Mouse (Mus musculus) neural tube, embryonic 13.5 days (tissue): ENCODE data around the gene Ufc1. TPM values are rescaled to one million over a fixed set of nuclear protein-coding genes. Genes with fewer than 3 reads are reported as not detected.

Experiments used
- polyA plus RNA-seq: library from polyadenylated mRNA; unstranded; fragments of >200 nt; fragmentation: Nextera tagmentation; extraction: Ambion mirVana; gene quantifications from 2 replicates; pipeline ENCODE4 v1.2.1, GENCODE M21; 2015

The Ufc1 gene
- polyA plus RNA-seq, 1 experiment from 2014 or later, result 132 TPM

Other genes with a start within 250 kb of the Ufc1 start
- 9.0 and 10.9 TPM in 2 replicates for gene Fcgr3, start 230.1 kb downstream of the Ufc1 start, polyA plus RNA-seq
- gene Cfap126, start 181.1 kb downstream of the Ufc1 start, polyA plus RNA-seq, result 2.8 and 2.9 TPM in 2 replicates
- gene Sdhc, start 144.4 kb downstream of the Ufc1 start, polyA plus RNA-seq, result 278 and 279 TPM in 2 replicates
- gene Mpz, start 144.3 kb downstream of the Ufc1 start, polyA plus RNA-seq, result 20.7 and 25.7 TPM in 2 replicates
- gene Pcp4l1, start 98.8 kb downstream of the Ufc1 start, polyA plus RNA-seq, result 13.9 and 18.4 TPM in 2 replicates
- gene Nr1i3, start 81.1 kb downstream of the Ufc1 start, polyA plus RNA-seq, result 0.22 and 0.25 TPM in 2 replicates
- 32.6 and 42.6 TPM in 2 replicates for gene Tomm40l, start 72.5 kb downstream of the Ufc1 start, polyA plus RNA-seq
- gene Apoa2, start 70.0 kb downstream of the Ufc1 start, polyA plus RNA-seq, result 4.1 and 6.8 TPM in 2 replicates
- gene Fcer1g, start 60.7 kb downstream of the Ufc1 start, polyA plus RNA-seq, result 38.6 and 38.7 TPM in 2 replicates
- 3.0 and 4.3 TPM in 2 replicates for gene Adamts4, start 44.6 kb downstream of the Ufc1 start, polyA plus RNA-seq
- 257 and 263 TPM in 2 replicates for gene Ndufs2, start 43.6 kb downstream of the Ufc1 start, polyA plus RNA-seq
- gene B4galt3, start 24.7 kb downstream of the Ufc1 start, polyA plus RNA-seq, result 94.0 and 97.8 TPM in 2 replicates
- gene Ppox, start 13.8 kb downstream of the Ufc1 start, polyA plus RNA-seq, result 43.1 and 47.2 TPM in 2 replicates
- 89.3 and 97.3 TPM in 2 replicates for gene Usp21, start 7.0 kb downstream of the Ufc1 start, polyA plus RNA-seq
- 47.4 and 52.7 TPM in 2 replicates for gene Dedd, start 34.1 kb upstream of the Ufc1 start, polyA plus RNA-seq
- 51.9 and 52.1 TPM in 2 replicates for gene Nit1, start 50.6 kb upstream of the Ufc1 start, polyA plus RNA-seq
- gene Pfdn2, start 50.6 kb upstream of the Ufc1 start, polyA plus RNA-seq, result 152 and 159 TPM in 2 replicates
- 3.3 and 4.0 TPM in 2 replicates for gene Klhdc9, start 65.8 kb upstream of the Ufc1 start, polyA plus RNA-seq
- gene Nectin4, start 75.1 kb upstream of the Ufc1 start, polyA plus RNA-seq, result 2.1 TPM in 2 replicates
- 1.2 TPM in 2 replicates for gene Arhgap30, start 93.9 kb upstream of the Ufc1 start, polyA plus RNA-seq
- gene Usf1, start 116.3 kb upstream of the Ufc1 start, polyA plus RNA-seq, result 183 and 188 TPM in 2 replicates
- gene Tstd1, start 123.8 kb upstream of the Ufc1 start, polyA plus RNA-seq, result 7.8 and 8.5 TPM in 2 replicates
- 14.7 and 15.1 TPM in 2 replicates for gene F11r, start 142.5 kb upstream of the Ufc1 start, polyA plus RNA-seq
- gene Alyref2, start 208.5 kb upstream of the Ufc1 start, polyA plus RNA-seq, result 28.5 and 28.6 TPM in 2 replicates
- gene Itln1, start 240.3 kb upstream of the Ufc1 start, polyA plus RNA-seq, result not detected in 2 replicates